Mouse (Mus musculus) naive thymus-derived CD4-positive, alpha-beta T cell, adult 2 months (primary cell): ENCODE measurements around the gene Zfp36l1.

Experiments used
- DNase-seq: peaks from one replicate; pipeline ENCODE4 v3.0.0-alpha.2; 2011; ENCODE audit warnings: low read depth

Zfp36l1 gene

DNA sequence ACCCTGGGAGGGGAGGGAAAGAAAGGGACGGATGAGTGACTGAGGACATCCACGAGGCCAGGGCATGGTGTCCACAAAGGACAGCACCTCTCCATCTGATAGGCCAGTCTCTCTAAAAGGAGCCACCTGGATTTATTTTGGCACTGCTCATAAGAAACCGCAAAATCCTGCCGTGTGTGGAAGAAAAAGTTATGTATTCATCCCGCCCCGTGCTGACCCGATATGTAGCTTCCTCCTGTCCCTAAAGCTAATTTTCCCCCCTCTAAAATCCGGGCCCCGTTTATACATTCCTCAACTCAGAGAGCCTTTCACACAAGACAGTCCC, 2.3 kb downstream of the Zfp36l1 start:
- peak; percentile 50 for DNase-seq

- peak; percentile 55 for DNase-seq
Measured at GRCm38 (mm10) chr12:80109753-80110545, 2.9 kb downstream of the Zfp36l1 start.

DNA sequence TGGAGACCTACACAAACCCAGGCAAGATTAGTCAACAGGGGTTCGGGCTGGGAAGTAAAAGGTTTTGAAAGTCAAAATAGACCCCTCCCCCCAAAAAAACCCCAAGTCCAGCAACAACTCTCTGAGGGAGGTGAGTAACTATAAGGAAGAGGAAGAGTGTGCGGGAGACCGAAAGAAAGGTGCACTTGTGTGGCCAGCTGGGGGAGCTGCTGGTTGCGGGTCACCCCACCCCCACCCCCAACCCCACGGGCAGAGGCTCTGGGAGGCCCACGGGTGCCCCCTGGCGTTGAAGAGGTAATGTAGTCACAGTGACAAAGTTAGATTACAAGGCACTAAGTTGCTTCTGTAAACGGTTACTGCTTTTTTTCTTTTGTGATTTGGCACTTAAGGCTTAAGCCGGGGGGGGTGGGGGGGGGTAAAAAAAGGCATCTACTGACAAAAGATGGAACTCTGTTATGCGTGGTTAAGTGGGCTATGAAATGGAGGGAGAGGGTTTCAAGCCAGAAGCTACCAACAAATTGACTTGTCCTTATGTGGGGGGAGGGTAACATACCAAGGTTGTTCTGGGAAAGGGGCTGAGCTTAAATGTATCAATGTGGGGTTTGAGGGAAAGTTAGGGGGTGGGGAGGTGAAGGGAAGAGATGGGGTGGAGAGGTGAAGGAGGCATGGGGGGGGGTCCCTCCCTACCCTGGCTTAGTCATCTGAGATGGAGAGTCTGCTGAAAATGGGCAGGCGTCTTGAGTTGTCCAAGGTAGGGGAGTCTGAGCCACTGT, 3.7 kb downstream of the Zfp36l1 start:
- DNase-seq = peak; percentile 92

- DNase-seq = peak; percentile 40
Measured at GRCm38 (mm10) chr12:80106896-80107667, 5.7 kb downstream of the Zfp36l1 start.

DNA sequence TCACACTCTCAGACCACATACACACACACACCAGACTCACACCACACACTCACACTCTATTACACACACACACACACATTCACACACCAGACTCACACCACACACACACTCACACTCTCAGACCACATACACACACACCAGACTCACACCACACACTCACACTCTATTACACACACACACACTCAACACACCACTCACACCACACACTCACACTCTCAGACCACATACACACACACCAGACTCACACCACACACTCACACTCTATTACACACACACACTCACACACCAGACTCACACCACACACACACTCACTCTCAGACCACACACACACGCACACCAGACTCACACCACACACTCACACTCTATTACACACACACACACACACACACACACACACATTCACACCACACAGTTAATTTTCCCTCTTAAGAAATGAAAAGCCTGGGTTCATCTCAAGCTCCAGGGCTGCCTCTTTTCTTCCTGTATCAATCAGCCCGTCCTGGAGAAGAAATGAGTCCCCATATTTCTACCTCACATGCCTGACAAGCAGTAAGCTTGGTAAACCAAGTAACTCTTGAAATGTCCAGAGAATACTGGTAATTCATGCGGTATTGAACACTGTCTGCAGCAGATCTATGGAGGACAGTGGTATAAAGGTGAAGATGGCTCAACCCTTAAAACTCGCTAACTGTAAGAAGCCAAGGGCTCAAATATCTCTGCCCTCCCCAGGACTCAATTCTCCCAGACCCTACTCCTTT, 6.5 kb downstream of the Zfp36l1 start:
- DNase-seq = peak; percentile 30

DNA sequence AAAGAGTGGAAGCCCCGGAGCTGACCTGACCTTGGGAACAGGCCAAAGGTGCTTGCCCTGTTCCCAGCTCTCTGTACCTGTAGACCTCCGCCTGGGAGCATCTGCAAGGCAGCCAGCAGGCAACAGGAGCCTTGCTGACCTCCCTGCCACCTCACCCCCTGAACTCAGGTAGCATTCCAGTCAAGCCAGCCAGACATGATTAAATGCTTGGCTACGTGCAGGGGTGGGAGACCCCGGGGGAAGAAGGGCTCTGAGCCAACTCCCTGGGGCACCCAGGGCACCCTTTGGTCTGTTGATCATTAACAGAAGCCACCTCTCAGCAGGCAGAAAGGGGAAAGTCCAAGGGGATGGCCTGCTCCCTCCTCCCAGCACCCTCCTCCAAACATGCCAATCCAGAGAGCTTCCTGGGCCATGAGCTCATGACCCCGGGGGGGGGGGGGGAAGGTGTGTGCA, 9.3 kb downstream of the Zfp36l1 start:
- no peak for DNase-seq

DNA sequence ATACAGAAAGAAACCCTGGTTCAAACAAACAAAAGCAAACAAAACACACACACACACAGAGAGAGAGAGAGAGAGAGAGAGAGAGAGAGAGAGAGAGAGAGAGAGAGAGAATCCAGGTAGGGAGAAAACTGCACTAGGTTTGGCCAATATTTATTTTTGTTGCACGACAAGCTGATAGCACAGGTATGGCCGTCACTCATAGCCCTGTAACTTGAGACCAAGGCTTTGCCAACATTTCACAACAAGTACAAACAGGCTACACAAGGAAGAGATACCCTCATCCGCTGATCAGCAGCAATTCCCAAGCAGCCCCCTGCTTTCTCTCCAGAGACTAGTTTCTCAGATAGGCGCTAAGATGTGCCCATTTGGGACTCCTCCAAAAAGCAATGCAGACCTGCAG, 9.7 kb downstream of the Zfp36l1 start:
- DNase-seq = no peak

DNA sequence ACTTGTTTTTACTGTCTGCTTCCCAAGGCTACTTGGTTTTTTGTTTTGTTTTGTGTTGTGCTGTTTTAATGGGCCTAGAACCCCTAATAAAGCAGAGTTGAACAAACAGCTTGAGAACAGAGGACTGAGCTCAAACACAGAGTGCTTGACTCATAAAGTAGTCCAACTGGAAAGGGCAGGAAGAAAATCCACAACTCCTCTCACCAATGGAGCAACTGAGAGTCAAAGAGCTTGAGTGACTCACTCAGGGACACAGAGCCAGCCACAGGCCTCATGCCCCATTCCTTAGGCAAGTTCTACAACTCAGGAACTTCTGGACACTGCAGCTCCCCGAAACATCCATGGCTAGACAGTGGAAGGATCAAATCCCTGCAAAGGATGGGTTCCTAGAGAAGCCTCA, 14.0 kb downstream of the Zfp36l1 start:
- DNase-seq = no peak

- no peak for DNase-seq
Measured at GRCm38 (mm10) chr12:80096734-80097133, 16.1 kb downstream of the Zfp36l1 start.

GRCm38 (mm10) chr12:80092787-80093186, 20.0 kb downstream of the Zfp36l1 start:
- no peak for DNase-seq

DNA sequence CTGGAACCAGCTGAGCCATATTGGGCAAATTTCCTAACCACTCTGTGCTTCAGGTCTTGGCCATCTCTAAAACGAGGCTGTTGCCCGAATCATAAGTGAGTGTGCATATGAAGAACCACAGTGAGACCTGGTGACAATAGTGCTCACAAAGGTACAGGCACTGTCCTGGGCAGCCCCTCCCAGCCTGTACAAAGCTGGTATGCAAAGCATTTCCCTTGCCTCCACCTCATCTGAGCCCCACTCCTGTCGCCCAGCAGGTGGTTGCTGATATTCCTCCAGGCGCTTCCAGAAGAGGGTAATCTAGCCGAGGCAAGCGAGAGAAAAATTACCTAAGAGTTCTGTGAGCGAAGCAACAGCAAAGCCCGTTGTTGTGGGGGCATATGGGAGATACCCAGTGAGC, 21.7 kb downstream of the Zfp36l1 start:
- DNase-seq = no peak

GRCm38 (mm10) chr12:80090529-80090928, 22.3 kb downstream of the Zfp36l1 start:
- no peak for DNase-seq

DNA sequence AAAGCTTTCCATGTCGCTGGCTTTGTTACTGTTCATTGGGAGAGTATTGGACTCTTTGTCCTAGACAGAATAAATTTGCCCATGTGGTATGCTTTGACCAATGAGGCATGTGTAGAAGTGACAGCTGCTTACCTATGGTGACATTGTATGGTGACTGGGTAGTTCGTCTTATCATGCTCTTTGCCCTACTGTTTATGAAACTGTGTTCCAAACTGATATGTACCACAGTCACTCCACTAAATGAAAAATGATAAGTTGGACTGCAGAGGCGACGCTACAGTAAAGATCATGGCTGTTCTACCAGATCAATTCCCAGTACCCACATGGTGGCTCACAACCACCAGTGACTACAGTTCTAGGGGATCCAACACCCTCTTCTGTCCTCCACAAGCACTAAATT, 24.7 kb downstream of the Zfp36l1 start:
- no peak for DNase-seq

DNA sequence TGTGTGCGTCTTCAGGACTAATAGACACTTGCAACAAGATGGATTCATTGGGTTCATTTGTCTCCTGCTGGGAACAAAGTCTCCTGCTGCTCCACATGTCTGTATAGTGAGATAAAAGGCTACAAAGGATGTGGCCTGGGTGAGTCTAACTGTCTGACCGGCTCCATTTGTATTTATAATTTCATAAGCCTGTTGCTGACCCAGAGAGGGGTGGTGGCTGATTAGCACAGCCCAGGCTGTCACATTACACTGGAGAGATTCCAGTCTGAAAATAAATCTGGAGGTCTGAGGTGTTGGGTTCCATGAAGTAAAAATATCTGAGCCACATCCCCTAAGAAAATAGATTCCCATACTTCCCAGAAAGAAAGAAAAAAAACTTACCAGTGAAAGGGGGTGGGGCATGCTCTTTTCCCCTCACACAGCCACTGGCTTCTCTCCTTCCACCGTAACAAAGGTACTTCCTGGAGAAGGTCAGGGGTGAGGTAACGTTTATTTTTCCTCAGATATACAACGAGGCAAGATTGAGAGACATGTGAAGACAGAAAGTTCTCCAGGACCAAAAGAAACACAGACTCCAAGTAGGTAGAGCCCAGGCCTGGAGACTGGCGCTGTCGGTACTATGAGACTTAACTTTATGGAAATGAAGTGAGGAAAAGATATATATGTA, 28.2 kb downstream of the Zfp36l1 start:
- no peak for DNase-seq

DNA sequence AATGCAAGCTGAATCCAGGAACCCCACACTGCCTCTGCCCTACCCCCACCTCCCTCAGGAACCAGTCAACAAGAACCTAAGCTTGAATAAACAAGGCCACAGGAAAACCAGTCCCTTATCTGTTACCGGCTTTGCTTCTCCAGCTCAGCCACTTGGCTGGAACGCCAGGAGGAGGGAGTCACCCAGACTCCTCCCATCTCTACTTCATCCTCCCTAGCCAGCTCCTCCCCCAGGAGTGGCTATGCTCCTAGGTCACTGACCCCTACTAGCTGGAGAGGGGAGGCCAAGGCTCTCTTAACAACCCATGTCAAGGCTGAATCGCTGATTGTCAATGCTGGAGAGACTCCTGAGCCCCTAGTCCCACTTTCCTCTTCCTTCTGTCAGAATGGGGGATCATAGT, 28.9 kb downstream of the Zfp36l1 start:
- no peak for DNase-seq

DNA sequence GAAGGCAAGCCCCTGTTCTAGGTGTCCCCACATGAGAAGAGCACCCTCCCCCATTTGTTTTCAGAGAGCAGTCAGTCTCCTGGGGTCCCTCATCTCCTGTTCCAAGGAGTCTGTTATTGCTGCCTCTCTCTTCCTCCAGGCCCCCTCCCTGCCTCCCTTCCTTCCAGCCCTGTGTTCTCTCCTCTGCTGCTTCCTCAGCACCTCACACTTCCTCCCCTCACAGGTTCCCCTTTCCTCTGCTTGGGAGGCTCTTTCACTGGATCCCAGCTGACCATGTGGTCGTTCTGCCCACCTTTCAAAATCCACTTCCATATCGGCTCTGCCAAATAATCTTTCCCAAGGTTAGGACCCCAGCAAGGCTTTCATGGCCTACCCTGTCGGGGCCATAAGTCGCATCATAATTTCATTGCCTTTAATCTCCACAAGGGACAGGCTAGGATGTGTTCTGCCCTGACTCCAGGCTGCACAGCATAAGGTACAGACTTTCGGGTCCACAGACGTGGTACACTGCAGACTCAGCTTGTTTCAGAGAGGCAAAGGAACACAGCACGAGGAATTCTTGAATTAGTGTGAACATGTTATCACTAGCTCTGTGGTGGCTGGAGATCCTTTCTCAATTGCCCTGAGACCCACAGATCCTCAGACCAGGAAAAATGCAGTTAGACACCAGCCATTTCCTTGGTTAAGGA, 29.5 kb downstream of the Zfp36l1 start:
- no peak for DNase-seq

GRCm38 (mm10) chr12:80082730-80083129, 30.1 kb downstream of the Zfp36l1 start:
- DNase-seq = no peak

DNA sequence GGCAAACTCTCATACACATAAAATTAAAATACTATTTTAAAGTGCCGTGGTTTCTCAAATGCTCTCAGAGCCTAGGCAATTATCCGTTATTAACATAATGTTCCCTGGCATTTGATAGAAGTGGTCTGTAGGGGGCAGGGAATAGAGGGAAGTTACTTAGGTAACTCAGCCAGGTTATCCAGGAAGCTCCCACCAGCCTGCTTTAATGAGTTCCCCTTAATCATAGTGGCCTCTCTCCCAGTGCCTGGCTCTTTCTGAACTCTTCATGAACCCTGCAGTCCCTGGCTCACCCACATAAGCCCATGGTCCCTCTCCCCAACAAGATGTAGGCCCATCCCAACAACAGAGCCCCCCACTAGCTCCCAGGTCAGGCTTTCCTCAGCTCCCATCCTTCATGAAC, 31.4 kb downstream of the Zfp36l1 start:
- no peak for DNase-seq

DNA sequence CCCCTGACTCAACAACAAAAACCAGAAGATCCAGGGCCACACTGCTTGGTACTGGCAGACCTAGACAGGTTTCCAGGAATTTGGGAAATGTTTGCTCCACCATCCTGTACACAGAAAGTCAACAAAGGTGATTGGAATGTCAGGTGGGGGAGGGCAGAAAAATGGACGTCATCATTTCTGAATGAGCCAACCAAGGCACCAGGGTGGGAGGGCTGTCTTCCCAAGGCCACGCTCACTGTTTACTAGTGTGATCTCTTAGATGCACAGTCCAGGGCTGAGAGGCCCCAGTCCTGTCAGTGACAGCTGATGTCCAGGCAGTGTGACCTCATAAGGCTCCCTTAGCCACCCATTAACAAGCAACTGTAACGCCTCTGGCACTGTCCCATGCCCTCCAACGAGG, 32.9 kb downstream of the Zfp36l1 start:
- DNase-seq = no peak

DNA sequence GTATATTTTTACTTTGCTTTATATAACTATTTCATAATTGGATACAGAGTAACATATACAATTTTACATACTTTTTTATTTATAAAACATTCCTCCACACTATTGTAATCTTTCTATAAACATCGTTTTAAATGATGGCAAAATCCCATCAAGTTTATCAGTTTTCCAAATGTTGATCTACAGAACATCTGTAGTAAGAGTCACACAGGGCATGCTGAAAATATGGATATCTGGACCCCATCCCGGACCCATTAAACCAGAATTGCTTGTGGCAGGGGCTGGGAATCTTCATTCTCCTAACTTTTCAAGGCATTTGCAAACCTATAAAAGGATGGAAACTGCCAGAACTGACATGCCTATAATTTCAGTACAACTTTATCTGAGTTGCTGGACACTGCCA, 38.5 kb downstream of the Zfp36l1 start:
- no peak for DNase-seq
